Mouse (Mus musculus): ENCODE results near the gene Cux1. TPM values are rescaled to one million over a fixed set of nuclear protein-coding genes. Genes with fewer than 3 reads are reported as not detected.

The Cux1 gene
- total and polyA plus RNA-seq, 3 experiments, result 46.8 to 101 (median 85.8) TPM

DNA sequence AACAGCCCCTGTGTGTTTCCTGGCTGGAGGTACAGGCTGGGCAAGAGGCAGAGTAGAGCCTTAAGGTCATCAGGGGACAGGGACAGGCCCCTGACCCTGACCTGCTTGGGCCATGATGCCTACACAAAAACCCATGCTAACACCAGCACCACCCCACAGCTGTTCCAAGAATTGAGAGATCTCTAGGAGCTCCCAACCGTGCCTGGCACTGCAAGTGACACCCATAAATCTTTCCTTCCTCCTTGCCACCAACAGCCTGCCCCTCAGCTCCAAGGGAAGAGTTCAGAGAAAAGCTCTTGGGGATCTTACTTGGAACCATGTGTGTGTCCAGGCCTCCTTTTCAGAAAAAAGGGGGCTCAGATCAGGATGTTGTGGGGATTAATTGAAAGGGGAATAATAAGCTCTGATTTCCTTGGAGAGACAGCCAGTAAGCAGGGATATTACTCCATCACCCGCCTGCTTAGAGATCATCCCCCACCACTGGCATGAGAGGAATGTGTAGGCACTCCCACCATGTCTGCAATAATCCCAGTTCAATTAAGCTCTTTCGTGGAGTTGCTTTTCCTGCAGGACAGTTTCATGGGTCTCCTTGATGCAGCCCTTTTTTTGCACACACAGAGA, 44.3 kb downstream of the Cux1 start:
- Histone ChIP-seq H3K4me1 (ENCODE audit: control insufficient read depth, insufficient read depth, low read length) (peaks cover 3% of the 10 kb centered on the region), H3K36me3 (ENCODE audit: control insufficient read depth, insufficient read depth, low read length) (peaks cover 2% of the 10 kb centered on the region; the same call in 1 of the 2 replicates), H3K27ac (no peak overlapping the region), H3K4me3 (no peak overlapping the region), H3K9ac (ENCODE audit: low read depth, low read length) (no peak overlapping the region), H3K27me3 (ENCODE audit: control insufficient read depth, insufficient read depth, low read length) (no peaks in the 10 kb centered on the region), H3K79me2 (replicated peaks; ENCODE audit: control insufficient read depth, insufficient read depth, low read length) (peaks cover 4% of the 10 kb centered on the region; the same call in 1 of the 2 replicates)
- TF ChIP-seq POLR2A (IDR thresholded peaks at IDR 0.05; ENCODE audit: insufficient read depth, low read depth, low read length) (no peak), EP300 (IDR thresholded peaks at IDR 0.05; ENCODE audit: insufficient read depth, low read depth, low read length) (no peak), CTCF (IDR thresholded peaks at IDR 0.05) (no peak)
- DNase-seq, result no peak
- intact Hi-C loops (cut with DNase I), result no loop called here
- 42% methylated on average over 3 of the region's 3 CpGs for WGBS

DNA sequence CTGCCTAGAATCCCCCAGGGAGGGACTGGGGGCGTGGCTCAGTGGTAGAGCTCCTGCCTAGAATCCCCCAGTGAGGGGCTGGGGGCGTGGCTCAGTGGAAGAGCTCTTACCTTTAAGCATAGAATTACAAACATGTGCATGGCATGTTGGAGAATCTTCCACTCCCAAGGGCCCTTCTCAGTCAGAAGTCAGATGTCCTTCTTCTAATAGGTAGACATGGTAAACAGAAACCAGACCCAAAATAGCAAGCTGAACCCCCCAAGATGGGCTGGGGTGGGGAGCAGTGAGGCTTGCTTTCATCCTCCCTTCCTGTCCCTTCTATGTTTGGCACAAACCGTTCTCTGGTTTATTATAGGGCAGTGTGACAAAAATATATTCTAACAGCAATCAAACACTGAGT, 45.6 kb downstream of the Cux1 start:
- intact Hi-C loops (cut with DNase I), result no loop called here
- H3K4me1 ChIP-seq (ENCODE audit: control insufficient read depth, insufficient read depth, low read length), result peaks cover 3% of the 10 kb centered on the region
- H3K27ac ChIP-seq, result no peak overlapping the region

DNA sequence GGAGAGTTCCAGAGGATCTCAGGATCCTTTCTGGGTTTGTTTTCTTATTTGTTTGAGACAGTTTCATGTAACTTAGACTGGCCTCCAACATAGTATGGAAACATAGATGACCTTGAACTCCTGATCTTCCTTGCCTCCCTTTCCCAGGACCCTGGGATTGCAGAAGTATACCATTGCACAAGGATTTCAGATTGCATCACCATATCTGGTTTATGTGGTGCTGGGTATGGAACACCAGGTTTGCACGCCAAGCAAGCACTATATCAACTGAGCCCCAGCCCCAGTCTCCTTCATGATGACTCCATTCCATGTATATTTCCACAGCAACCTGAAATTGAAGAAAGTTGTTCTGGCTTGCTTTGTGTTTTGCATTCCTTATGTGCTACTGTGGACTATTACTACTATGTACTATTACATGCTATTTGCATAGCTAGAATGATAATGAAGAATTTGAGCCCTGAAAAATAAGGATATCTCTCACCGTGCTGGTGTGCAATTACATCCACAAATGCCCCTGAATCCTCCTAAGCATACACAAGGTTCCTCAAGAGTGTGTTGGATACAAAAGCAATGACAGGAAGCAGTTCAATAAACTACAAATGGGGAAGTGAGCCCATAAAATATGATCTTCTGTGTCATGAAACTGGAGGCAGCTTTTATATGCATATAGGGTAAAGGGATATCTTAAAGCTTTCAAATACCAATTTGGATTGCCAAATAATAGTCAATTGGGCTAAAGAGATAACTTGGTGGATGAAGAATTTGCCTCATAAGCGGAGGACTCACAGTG, 48.4 kb downstream of the Cux1 start:
- Histone ChIP-seq H3K27me3 (ENCODE audit: control insufficient read depth, insufficient read depth, low read length) (no peaks in the 10 kb centered on the region), H3K27ac (no peak overlapping the region), H3K9ac (ENCODE audit: low read depth, low read length) (no peak overlapping the region), H3K36me3 (ENCODE audit: control insufficient read depth, insufficient read depth, low read length) (peaks cover 2% of the 10 kb centered on the region; the same call in 1 of the 2 replicates), H3K4me3 (no peak overlapping the region), H3K4me1 (ENCODE audit: control insufficient read depth, insufficient read depth, low read length) (peaks cover 3% of the 10 kb centered on the region), H3K79me2 (replicated peaks; ENCODE audit: control insufficient read depth, insufficient read depth, low read length) (no peaks in the 10 kb centered on the region; the same call in 1 of the 2 replicates)
- intact Hi-C loops (cut with DNase I), result no loop called here
- DNase-seq, result no peak
- no peak for TF ChIP-seq CTCF (IDR thresholded peaks at IDR 0.05)
- 91% methylated on average over 3 of the region's 3 CpGs for WGBS

More for the DNA sequence above, 45.6 kb downstream of the Cux1 start:
- Histone ChIP-seq H3K79me2 (replicated peaks; ENCODE audit: control insufficient read depth, insufficient read depth, low read length) (peaks cover 2% of the 10 kb centered on the region; the same call in 1 of the 2 replicates), H3K36me3 (ENCODE audit: control insufficient read depth, insufficient read depth, low read length) (peaks cover 2% of the 10 kb centered on the region; the same call in 1 of the 2 replicates), H3K27me3 (ENCODE audit: control insufficient read depth, insufficient read depth, low read length) (no peaks in the 10 kb centered on the region), H3K9ac (ENCODE audit: low read depth, low read length) (no peak overlapping the region), H3K4me3 (no peak overlapping the region)
- no peak for DNase-seq
- no peak for TF ChIP-seq EP300 (IDR thresholded peaks at IDR 0.05; ENCODE audit: insufficient read depth, low read depth, low read length)
- TF ChIP-seq CTCF (IDR thresholded peaks at IDR 0.05), result no peak
- TF ChIP-seq POLR2A (IDR thresholded peaks at IDR 0.05; ENCODE audit: insufficient read depth, low read depth, low read length), result no peak
- WGBS, result 73% methylated on average over 3 of the region's 3 CpGs

DNA sequence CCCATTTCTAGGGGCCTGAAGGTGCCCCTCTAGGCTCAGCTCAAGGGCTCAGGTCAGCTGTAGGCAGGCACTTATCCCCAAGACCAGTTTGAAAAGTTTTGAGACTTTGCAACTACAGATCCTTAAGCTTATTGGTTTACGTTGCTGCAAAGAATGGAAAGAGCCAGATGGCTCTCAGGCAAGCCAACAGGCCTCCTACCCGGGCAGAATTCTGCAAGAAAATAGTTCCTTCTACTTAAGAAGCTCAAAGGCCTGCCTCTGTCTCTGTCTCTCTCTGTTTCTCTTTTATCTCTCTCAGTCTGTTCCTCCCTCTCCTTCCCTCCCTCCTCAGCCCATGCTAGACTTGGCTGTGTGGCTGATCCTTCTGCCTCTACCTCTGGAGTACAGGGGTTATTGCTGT, 49.8 kb downstream of the Cux1 start:
- intact Hi-C loops (cut with DNase I), result no loop called here
- Histone ChIP-seq H3K4me1 (ENCODE audit: control insufficient read depth, insufficient read depth, low read length) (no peaks in the 10 kb centered on the region; the same call in 1 of the 2 replicates), H3K36me3 (ENCODE audit: control insufficient read depth, insufficient read depth, low read length) (peaks cover 2% of the 10 kb centered on the region; the same call in 1 of the 2 replicates), H3K9ac (ENCODE audit: low read depth, low read length) (no peak overlapping the region), H3K79me2 (replicated peaks; ENCODE audit: control insufficient read depth, insufficient read depth, low read length) (no peaks in the 10 kb centered on the region; the same call in 1 of the 2 replicates), H3K27me3 (ENCODE audit: control insufficient read depth, insufficient read depth, low read length) (no peaks in the 10 kb centered on the region), H3K4me3 (no peak overlapping the region), H3K27ac (no peak overlapping the region)
- TF ChIP-seq EP300 (IDR thresholded peaks at IDR 0.05; ENCODE audit: insufficient read depth, low read depth, low read length) (no peak), POLR2A (IDR thresholded peaks at IDR 0.05; ENCODE audit: insufficient read depth, low read depth, low read length) (no peak), CTCF (IDR thresholded peaks at IDR 0.05) (no peak)
- 79% methylated on average over 2 of the region's 2 CpGs for WGBS
- no peak for DNase-seq

DNA sequence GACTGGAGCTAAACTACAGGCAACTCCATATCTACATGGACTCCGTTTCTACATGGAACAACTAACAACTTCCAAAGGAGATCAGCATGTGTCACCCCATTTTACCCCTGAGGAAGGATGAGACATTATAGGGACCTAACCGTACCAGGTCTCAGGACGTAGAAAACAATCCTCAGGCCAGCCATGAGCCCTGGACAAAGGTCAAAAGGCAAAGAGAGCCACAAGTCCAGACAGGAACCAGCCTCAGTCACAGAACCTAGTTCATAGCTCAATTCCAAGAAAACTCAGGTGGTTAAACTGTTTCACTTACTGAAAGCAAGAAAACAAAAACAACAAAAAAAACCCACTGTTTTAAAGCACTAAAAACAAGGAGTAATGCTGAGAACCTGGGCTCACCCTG, 50.7 kb downstream of the Cux1 start:
- 72% methylated on average over 3 of the region's 3 CpGs for WGBS
- H3K9ac ChIP-seq (ENCODE audit: low read depth, low read length), result no peak overlapping the region
- intact Hi-C loops (cut with DNase I), result no loop called here
- no peak for DNase-seq
- peaks cover 2% of the 10 kb centered on the region; the same call in 1 of the 2 replicates for H3K36me3 ChIP-seq (ENCODE audit: control insufficient read depth, insufficient read depth, low read length)
- no peaks in the 10 kb centered on the region for H3K27me3 ChIP-seq (ENCODE audit: control insufficient read depth, insufficient read depth, low read length)
- H3K79me2 ChIP-seq (replicated peaks; ENCODE audit: control insufficient read depth, insufficient read depth, low read length), result no peaks in the 10 kb centered on the region; the same call in 1 of the 2 replicates
- no peak overlapping the region for H3K4me3 ChIP-seq
- no peak overlapping the region for H3K27ac ChIP-seq
- H3K4me1 ChIP-seq (ENCODE audit: control insufficient read depth, insufficient read depth, low read length), result peaks cover 3% of the 10 kb centered on the region
- TF ChIP-seq CTCF (IDR thresholded peaks at IDR 0.05), result no peak
- TF ChIP-seq EP300 (IDR thresholded peaks at IDR 0.05; ENCODE audit: insufficient read depth, low read depth, low read length), result no peak
- TF ChIP-seq POLR2A (IDR thresholded peaks at IDR 0.05; ENCODE audit: insufficient read depth, low read depth, low read length), result no peak
